Mouse (Mus musculus) spleen, postnatal 36 days (tissue): ENCODE results near the gene Dcaf11.

Experiments used
- DNase-seq, 2 experiments: peaks; one replicate each; pipeline ENCODE4 v3.0.0; 2022; ENCODE audit warnings: low spot score in 2 of 2, mixed read lengths in 1 of 2

The Dcaf11 gene

GRCm38 (mm10) chr14:55559799-55560201 is at the start of gene Dcaf11:
Gene Dcaf11, plus strand, starts transcription at chr14:55560006.
- peak; percentile 89 to 93 for DNase-seq

- no peak for DNase-seq
Observed at GRCm38 (mm10) chr14:55510125-55510731, 49.6 kb upstream of the Dcaf11 start, which contains the start of gene Cpne6. Gene Cpne6, plus strand, starts transcription at chr14:55510445.

GRCm38 (mm10) chr14:55511037-55511436 is 48.8 kb upstream of the Dcaf11 start:
- DNase-seq, result no peak

- DNase-seq, result no peak
Observed at GRCm38 (mm10) chr14:55513927-55514326, 45.9 kb upstream of the Dcaf11 start.

- DNase-seq, result no peak
Observed at GRCm38 (mm10) chr14:55515846-55516245, 44.0 kb upstream of the Dcaf11 start.

GRCm38 (mm10) chr14:55518897-55519296 is 40.9 kb upstream of the Dcaf11 start:
- no peak for DNase-seq

- no peak for DNase-seq
Observed at GRCm38 (mm10) chr14:55519604-55520003, 40.2 kb upstream of the Dcaf11 start.

- no peak for DNase-seq
Observed at GRCm38 (mm10) chr14:55520451-55521361, 39.1 kb upstream of the Dcaf11 start.

- DNase-seq, result no peak
Observed at GRCm38 (mm10) chr14:55524062-55524461, 35.7 kb upstream of the Dcaf11 start.

- DNase-seq, result no peak
Observed at GRCm38 (mm10) chr14:55524785-55525184, 35.0 kb upstream of the Dcaf11 start, which contains the start of gene Nrl. Gene Nrl, minus strand, starts transcription at chr14:55524981.

- DNase-seq, result no peak
Observed at GRCm38 (mm10) chr14:55526674-55527073, 33.1 kb upstream of the Dcaf11 start.

GRCm38 (mm10) chr14:55527940-55528339 is 31.9 kb upstream of the Dcaf11 start:
- peak in 1 of 2 experiments; percentile 43 for DNase-seq

- no peak for DNase-seq
Observed at GRCm38 (mm10) chr14:55536116-55536745, 23.6 kb upstream of the Dcaf11 start.

GRCm38 (mm10) chr14:55540067-55540786 is 19.6 kb upstream of the Dcaf11 start, which contains the start of gene Pck2:
Gene Pck2, plus strand, starts transcription at chr14:55540266.
- DNase-seq, result peak; percentile 91 to 94

GRCm38 (mm10) chr14:55540787-55541321 is 19.0 kb upstream of the Dcaf11 start:
- peak; percentile 86 for DNase-seq

- peak; percentile 57 to 70 for DNase-seq
Observed at GRCm38 (mm10) chr14:55542268-55542667, 17.5 kb upstream of the Dcaf11 start.

GRCm38 (mm10) chr14:55544334-55544733 is 15.5 kb upstream of the Dcaf11 start:
- no peak for DNase-seq

- DNase-seq, result no peak
Observed at GRCm38 (mm10) chr14:55550191-55550590, 9.6 kb upstream of the Dcaf11 start.

- DNase-seq, result no peak
Observed at GRCm38 (mm10) chr14:55551347-55551746, 8.5 kb upstream of the Dcaf11 start.

- no peak for DNase-seq
Observed at GRCm38 (mm10) chr14:55551794-55552193, 8.0 kb upstream of the Dcaf11 start.

- DNase-seq, result no peak
Observed at GRCm38 (mm10) chr14:55554635-55555034, 5.2 kb upstream of the Dcaf11 start.
